Mouse (Mus musculus) bone marrow, adult 2 months (tissue): Measurements from ENCODE around the gene Erc2.

Experiments used
- CTCF ChIP-seq: fragments of 200-500 bp; IDR thresholded peaks from 2 replicates; pipeline ENCODE4 v1.5.1; 2011; ENCODE audit warnings: low read length, control low read depth; ENCODE audit not compliant: control insufficient read depth, insufficient read depth
- POLR2A ChIP-seq: fragments of 200-500 bp; IDR thresholded peaks from 2 replicates; pipeline ENCODE4 v1.6.1; 2011; ENCODE audit warnings: low read depth, mild to moderate bottlenecking, control low read depth, low read length, borderline replicate concordance; ENCODE audit not compliant: control insufficient read depth

GRCm38 (mm10) chr14:28501216-28501878, 879.1 kb downstream of the Erc2 start:
- no peak for TF ChIP-seq CTCF
- TF ChIP-seq POLR2A: no peak
